Mouse (Mus musculus) stomach, embryonic 15.5 days (tissue): Measurements from ENCODE around the gene Zmynd8. TPM values are rescaled to one million over a fixed set of nuclear protein-coding genes. Genes with fewer than 3 reads are reported as not detected.

Experiments
- ATAC-seq: fragments of 200-750 bp; cut with Nextera tagmentation; 2 replicates; pipeline ENCODE4 v1.8.0; 2017; ENCODE audit warnings: low read depth, moderate number of reproducible peaks, moderate TSS enrichment; ENCODE audit not compliant: insufficient read depth, low FRiP score
- H3K27ac ChIP-seq: fragments of 300-500 bp; sonication (generic); 2 replicates; pipeline ENCODE4 v1.5.1; 2015; ENCODE audit warnings: mild to moderate bottlenecking, inconsistent platforms
- H3K27me3 ChIP-seq: fragments of 300-500 bp; sonication (generic); replicated peaks from 2 replicates; pipeline ENCODE4 v1.6.1; 2015; ENCODE audit warnings: inconsistent platforms
- H3K36me3 ChIP-seq: fragments of 300-500 bp; sonication (generic); 2 replicates; pipeline ENCODE4 v1.6.1; 2015; ENCODE audit warnings: inconsistent platforms
- H3K4me1 ChIP-seq: fragments of 300-500 bp; sonication (generic); 2 replicates; pipeline ENCODE4 v1.6.1; 2015; ENCODE audit warnings: inconsistent platforms
- H3K4me2 ChIP-seq: fragments of 300-500 bp; sonication (generic); 2 replicates; pipeline ENCODE4 v1.6.1; 2015; ENCODE audit warnings: mild to moderate bottlenecking, inconsistent platforms
- H3K4me3 ChIP-seq: fragments of 300-500 bp; sonication (generic); replicated peaks from 2 replicates; pipeline ENCODE4 v1.5.1; 2015; ENCODE audit warnings: inconsistent platforms
- H3K9ac ChIP-seq: fragments of 300-500 bp; sonication (generic); 2 replicates; pipeline ENCODE4 v1.6.1; 2015; ENCODE audit warnings: inconsistent platforms
- H3K9me3 ChIP-seq: fragments of 300-500 bp; sonication (generic); 2 replicates; pipeline ENCODE4 v1.6.1; 2016; ENCODE audit warnings: inconsistent platforms
- WGBS: fragments of 180-500 bp; shearing (Covaris S2); methylation state at CpG from one replicate; pipeline ENCODE4 v1.1.7; 2015; 5-methylcytosine and 5-hydroxymethylcytosine counted together
- polyA plus RNA-seq: library from polyadenylated mRNA; unstranded; fragments of >200 nt; fragmentation: Nextera tagmentation; extraction: Ambion mirVana; gene quantifications from 2 replicates; pipeline ENCODE4 v1.2.1, GENCODE M21; 2015

Gene Zmynd8
- polyA plus RNA-seq, 1 experiment from 2014 or later, result 54.5 TPM

- H3K4me1 ChIP-seq, result no peaks in the 10 kb centered on the region
- H3K27ac ChIP-seq, result 0 out of 2 replicates have a peak overlapping the region, but pooled peaks have one; percentile 52
- H3K9ac ChIP-seq, result no peak overlapping the region
- no peaks in the 10 kb centered on the region for H3K9me3 ChIP-seq
- no peaks in the 10 kb centered on the region for H3K27me3 ChIP-seq
- no peak overlapping the region for H3K4me2 ChIP-seq
- 89% methylated on average over 12 of the region's 12 CpGs for WGBS
- no peak overlapping the region for H3K4me3 ChIP-seq
- peaks cover 43% of the 10 kb centered on the region for H3K36me3 ChIP-seq
- ATAC-seq, result no peak
Observed at GRCm38 (mm10) chr2:165821671-165822070, 77.1 kb downstream of the Zmynd8 start.

- H3K36me3 ChIP-seq, result peaks cover 42% of the 10 kb centered on the region
- WGBS, result 74% methylated on average over 15 of the region's 15 CpGs
Observed at GRCm38 (mm10) chr2:165820504-165821095, 78.2 kb downstream of the Zmynd8 start.

GRCm38 (mm10) chr2:165820073-165820472 lies 78.7 kb downstream of the Zmynd8 start:
- H3K27ac ChIP-seq, result peak overlapping the region; percentile 52
- H3K36me3 ChIP-seq, result peaks cover 39% of the 10 kb centered on the region
- no peaks in the 10 kb centered on the region for H3K9me3 ChIP-seq
- H3K27me3 ChIP-seq, result no peaks in the 10 kb centered on the region
- peaks cover 4% of the 10 kb centered on the region; the same call in 1 of the 2 replicates for H3K4me1 ChIP-seq
- no peak for ATAC-seq
- no peak overlapping the region for H3K4me3 ChIP-seq
- H3K4me2 ChIP-seq, result no peak overlapping the region
- 66% methylated on average over 3 of the region's 3 CpGs for WGBS
- H3K9ac ChIP-seq, result no peak overlapping the region

More at GRCm38 (mm10) chr2:165820504-165821095, 78.2 kb downstream of the Zmynd8 start:
- Histone ChIP-seq H3K9me3 (no peaks in the 10 kb centered on the region), H3K4me2 (no peak overlapping the region), H3K27me3 (no peaks in the 10 kb centered on the region), H3K4me3 (no peak overlapping the region), H3K27ac (peak overlapping the region; percentile 52; the same call in 1 of the 2 replicates), H3K9ac (no peak overlapping the region), H3K4me1 (peaks cover 4% of the 10 kb centered on the region; the same call in 1 of the 2 replicates)
- ATAC-seq, result no peak

- WGBS, result 78% methylated on average over 10 of the region's 10 CpGs
- H3K36me3 ChIP-seq, result peaks cover 41% of the 10 kb centered on the region
- H3K4me2 ChIP-seq, result no peak overlapping the region
- 0 out of 2 replicates have a peak, but pooled peaks have one; percentile 18 for ATAC-seq
- peaks cover 4% of the 10 kb centered on the region; the same call in 1 of the 2 replicates for H3K4me1 ChIP-seq
- no peak overlapping the region for H3K9ac ChIP-seq
- no peaks in the 10 kb centered on the region for H3K9me3 ChIP-seq
- H3K27ac ChIP-seq, result peak overlapping the region; percentile 52
- no peaks in the 10 kb centered on the region for H3K27me3 ChIP-seq
- H3K4me3 ChIP-seq, result no peak overlapping the region
Observed at GRCm38 (mm10) chr2:165818985-165819948, 79.5 kb downstream of the Zmynd8 start.

GRCm38 (mm10) chr2:165818570-165818969 lies 80.2 kb downstream of the Zmynd8 start:
- no peak for ATAC-seq
- Histone ChIP-seq H3K27me3 (no peaks in the 10 kb centered on the region), H3K9me3 (no peaks in the 10 kb centered on the region), H3K4me2 (no peak overlapping the region), H3K9ac (no peak overlapping the region), H3K27ac (no peak overlapping the region), H3K36me3 (peaks cover 42% of the 10 kb centered on the region), H3K4me3 (no peak overlapping the region), H3K4me1 (peaks cover 4% of the 10 kb centered on the region; the same call in 1 of the 2 replicates)
- WGBS, result 86% methylated on average over 6 of the region's 6 CpGs

- no peak overlapping the region for H3K27ac ChIP-seq
- H3K36me3 ChIP-seq, result peaks cover 48% of the 10 kb centered on the region
- no peak overlapping the region for H3K4me2 ChIP-seq
- H3K9me3 ChIP-seq, result no peaks in the 10 kb centered on the region
- ATAC-seq, result no peak
- 96% methylated on average over 10 of the region's 10 CpGs for WGBS
- no peak overlapping the region for H3K9ac ChIP-seq
- no peak overlapping the region for H3K4me3 ChIP-seq
- H3K27me3 ChIP-seq, result no peaks in the 10 kb centered on the region
- H3K4me1 ChIP-seq, result peaks cover 4% of the 10 kb centered on the region; the same call in 1 of the 2 replicates
Observed at GRCm38 (mm10) chr2:165817437-165817836, 81.4 kb downstream of the Zmynd8 start.

- 86% methylated on average over 26 of the region's 28 CpGs for WGBS
- H3K27me3 ChIP-seq, result no peaks in the 10 kb centered on the region
- H3K4me1 ChIP-seq, result peaks cover 4% of the 10 kb centered on the region; the same call in 1 of the 2 replicates
- no peak for ATAC-seq
- H3K27ac ChIP-seq, result no peak overlapping the region
- no peak overlapping the region for H3K4me2 ChIP-seq
- no peak overlapping the region for H3K9ac ChIP-seq
- peaks cover 65% of the 10 kb centered on the region for H3K36me3 ChIP-seq
- H3K9me3 ChIP-seq, result no peaks in the 10 kb centered on the region
- H3K4me3 ChIP-seq, result no peak overlapping the region
Observed at GRCm38 (mm10) chr2:165815103-165815880, 83.5 kb downstream of the Zmynd8 start.

- Histone ChIP-seq H3K36me3 (peaks cover 70% of the 10 kb centered on the region), H3K27me3 (no peaks in the 10 kb centered on the region), H3K27ac (no peak overlapping the region), H3K4me2 (no peak overlapping the region), H3K9ac (no peak overlapping the region), H3K4me1 (peaks cover 4% of the 10 kb centered on the region; the same call in 1 of the 2 replicates), H3K9me3 (no peaks in the 10 kb centered on the region), H3K4me3 (no peak overlapping the region)
- 72% methylated on average over 8 of the region's 8 CpGs for WGBS
- no peak for ATAC-seq
Observed at GRCm38 (mm10) chr2:165812889-165813288, 85.9 kb downstream of the Zmynd8 start.

- ATAC-seq, result no peak
- Histone ChIP-seq H3K9me3 (no peaks in the 10 kb centered on the region), H3K27me3 (no peaks in the 10 kb centered on the region), H3K4me1 (peaks cover 4% of the 10 kb centered on the region; the same call in 1 of the 2 replicates), H3K36me3 (peaks cover 67% of the 10 kb centered on the region), H3K4me3 (no peak overlapping the region), H3K9ac (no peak overlapping the region), H3K4me2 (no peak overlapping the region), H3K27ac (no peak overlapping the region)
- WGBS, result 67% methylated on average over 5 of the region's 5 CpGs
Observed at GRCm38 (mm10) chr2:165811536-165811935, 87.3 kb downstream of the Zmynd8 start.

- no peaks in the 10 kb centered on the region for H3K4me1 ChIP-seq
- peaks cover 65% of the 10 kb centered on the region for H3K36me3 ChIP-seq
- no peaks in the 10 kb centered on the region for H3K9me3 ChIP-seq
- no peak overlapping the region for H3K4me3 ChIP-seq
- H3K27me3 ChIP-seq, result no peaks in the 10 kb centered on the region
- H3K27ac ChIP-seq, result no peak overlapping the region
- H3K4me2 ChIP-seq, result no peak overlapping the region
- WGBS, result 90% methylated on average over 5 of the region's 5 CpGs
- no peak for ATAC-seq
- H3K9ac ChIP-seq, result no peak overlapping the region
Observed at GRCm38 (mm10) chr2:165809901-165810477, 88.8 kb downstream of the Zmynd8 start.

GRCm38 (mm10) chr2:165809091-165809490 lies 89.7 kb downstream of the Zmynd8 start:
- Histone ChIP-seq H3K9me3 (no peaks in the 10 kb centered on the region), H3K27me3 (no peaks in the 10 kb centered on the region), H3K4me2 (no peak overlapping the region), H3K4me1 (no peaks in the 10 kb centered on the region), H3K9ac (no peak overlapping the region), H3K36me3 (peaks cover 63% of the 10 kb centered on the region), H3K27ac (no peak overlapping the region), H3K4me3 (no peak overlapping the region)
- ATAC-seq, result no peak
- WGBS, result 94% methylated on average over 5 of the region's 5 CpGs
